In genomic region chr2:141578206-141578605, GRCm38 (mm10) we compare ENCODE assay signal across 24 mouse cellular contexts.
DNase-seq lines count a peak whose midpoint lies in the region; TF ChIP-seq lines count a peak whose summit lies in the region.
"Had no signal": no experiment of that assay in that cellular context is flagged by ENCODE, and none has a peak within 500 bp of the region (broad histone marks: within the 10 kb centered on the region; RNA-seq: fewer than 3 reads in every experiment).

No protein-coding gene starts in this region.

- H3K36me3 ChIP-seq in ES-E14 (ENCODE audit: control insufficient read depth, insufficient read depth, low read length, poor library complexity, severe bottlenecking), result no peaks in the 10 kb centered on the region
- H3K36me3 ChIP-seq: G1E had no signal

- in situ Hi-C loops in ES-E14 (cut with MboI; ENCODE audit: low sequenced_read_pairs in 2 of 2, unreplicated experiment in 2 of 2), result no loop called here

- 0 out of 4 replicates have a peak, but pooled peaks cover 0 to 2% of the 10 kb centered on the region in 2 experiments for H3K4me1 ChIP-seq in ES-E14 (ENCODE audit: control insufficient read depth in 2 of 2, insufficient read depth in 2 of 2, low read length in 2 of 2, poor library complexity in 1 of 2)

- no peak overlapping the region for H3K9ac ChIP-seq in ES-E14 (ENCODE audit: insufficient read depth, low read depth, low read length, poor library complexity, severe bottlenecking)

- no peak overlapping the region for H3K4me3 ChIP-seq in ES-E14 (ENCODE audit: insufficient read depth in 1 of 2, low read depth in 1 of 2, low read length in 2 of 2, poor library complexity in 1 of 2, severe bottlenecking in 1 of 2)

- DNase-seq in ES-CJ7 (ENCODE audit: low read depth, low spot score) (peak; percentile 73), ES-E14 (ENCODE audit: low read depth, low spot score) (peak; percentile 7), R1 (ENCODE audit: low read depth, low spot score) (peak; percentile 75), ZHBTc4 (ENCODE audit: low read depth, low spot score) (peak; percentile 23), MN1 (ENCODE audit: low spot score) (no peak)
- DNase-seq in cerebellum, postnatal 10 days, result no peak
- DNase-seq in urinary bladder, adult 18-20 months (ENCODE audit: low spot score in 2 of 2), result no peak
- DNase-seq in c-Kit-positive CD71-positive TER-119-positive erythroid progenitor cells, embryonic 14.5 days (ENCODE audit: low spot score), result no peak
- DNase-seq: adrenal gland, adult 2 months; adrenal gland, adult 8-10 months; adrenal gland, postnatal 10 days; adrenal gland, postnatal 14 days; adrenal gland, postnatal 25 days; adrenal gland, postnatal 36 days; B cell, adult 2 months; cerebellum, adult 11 months; cerebellum, adult 11-12 months; cerebellum, adult 18-20 months; cerebellum, adult 2 months; cerebellum, adult 8-10 months; cerebellum, adult 9-10 months; cerebellum, adult 9-11 months; cerebellum, postnatal 14 days had no signal

- H3K9me3 ChIP-seq in ES-E14 (ENCODE audit: control insufficient read depth, insufficient read depth, low read depth, low read length), result no peaks in the 10 kb centered on the region

- peak overlapping the region; percentile 22; the same call in 1 of the 2 replicates for H3K27ac ChIP-seq in ES-E14 (ENCODE audit: insufficient read depth, low read depth, low read length, poor library complexity, severe bottlenecking)

TF ChIP-seq in ES-E14, 5 proteins besides CTCF, POLR2A, EP300 and RAD21:
- no peak for TF ChIP-seq HCFC1 (IDR thresholded peaks at IDR 0.05; ENCODE audit: borderline replicate concordance, insufficient read depth, low read length)
- TF ChIP-seq ZC3H11A (IDR thresholded peaks at IDR 0.05; ENCODE audit: borderline replicate concordance, low read depth, low read length), result no peak
- no peak for TF ChIP-seq CHD2 (IDR thresholded peaks at IDR 0.05; ENCODE audit: low read depth, low read length)
- TF ChIP-seq MAFK (IDR thresholded peaks at IDR 0.05; ENCODE audit: insufficient read depth, low read depth, low read length), result no peak
- no peak for TF ChIP-seq ZNF384 (IDR thresholded peaks at IDR 0.05; ENCODE audit: low read depth, low read length)

Comparison
In these comparisons a context has a peak if more than half of its experiments do, and no peak if none do; other contexts are left out.
1. DNase-seq: peak in ES-CJ7 (single experiment), ES-E14 (single experiment), R1 (single experiment) and ZHBTc4 (single experiment); none in cerebellum, postnatal 10 days (0 of 2), MN1 (single experiment), urinary bladder, adult 18-20 months (0 of 2) and c-Kit-positive CD71-positive TER-119-positive erythroid progenitor cells, embryonic 14.5 days (single experiment).